Mouse (Mus musculus) cerebellum, postnatal 4 days (tissue): Measurements from ENCODE around the gene Omt2b.

Experiments
- DNase-seq, 2 experiments: peaks; one replicate each; pipeline ENCODE4 v3.0.0; 2022; ENCODE audit warnings: low spot score in 2 of 2, mixed read lengths in 1 of 2

Gene Omt2b

DNA sequence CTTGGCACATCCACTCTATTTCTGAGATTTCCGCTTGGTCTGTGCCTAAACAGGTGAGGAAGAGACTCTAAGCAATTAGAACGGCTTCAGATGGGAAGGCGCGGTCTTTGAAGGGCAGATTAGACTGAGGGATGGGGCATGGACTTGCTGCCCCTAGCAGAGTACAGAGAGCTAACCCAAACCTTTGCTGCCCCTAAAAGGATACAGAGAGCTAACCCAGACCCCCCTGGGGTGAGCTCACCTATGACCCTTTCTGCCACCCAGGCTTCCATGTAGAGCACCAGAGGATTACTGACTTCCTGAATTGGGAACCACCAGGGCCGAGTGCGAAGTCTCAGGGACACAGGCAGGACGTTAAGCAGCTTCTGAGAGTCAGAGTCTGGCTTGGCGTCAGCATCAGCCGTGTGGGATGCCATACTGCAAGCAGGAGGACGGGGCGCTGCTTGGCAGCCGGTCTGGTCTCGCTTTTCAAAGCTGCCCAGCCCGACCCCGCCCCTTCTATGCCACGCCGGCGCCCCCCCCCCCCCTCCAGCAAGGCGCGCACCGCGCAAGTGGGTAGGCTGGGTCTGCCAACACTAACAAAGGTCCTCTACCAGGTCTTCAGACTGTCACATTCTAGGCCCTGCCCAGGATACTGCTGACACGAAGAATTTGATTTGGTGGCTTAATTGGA lies 50.9 kb downstream of the Omt2b start, which contains the start of gene Ooep:
Ooep (minus strand) TSS at position 613 of the 673 bp plus-strand sequence.
- DNase-seq, result peak in 1 of 2 experiments; percentile 52
